Mouse (Mus musculus): ENCODE measurements around the gene Krtap13.

DNA sequence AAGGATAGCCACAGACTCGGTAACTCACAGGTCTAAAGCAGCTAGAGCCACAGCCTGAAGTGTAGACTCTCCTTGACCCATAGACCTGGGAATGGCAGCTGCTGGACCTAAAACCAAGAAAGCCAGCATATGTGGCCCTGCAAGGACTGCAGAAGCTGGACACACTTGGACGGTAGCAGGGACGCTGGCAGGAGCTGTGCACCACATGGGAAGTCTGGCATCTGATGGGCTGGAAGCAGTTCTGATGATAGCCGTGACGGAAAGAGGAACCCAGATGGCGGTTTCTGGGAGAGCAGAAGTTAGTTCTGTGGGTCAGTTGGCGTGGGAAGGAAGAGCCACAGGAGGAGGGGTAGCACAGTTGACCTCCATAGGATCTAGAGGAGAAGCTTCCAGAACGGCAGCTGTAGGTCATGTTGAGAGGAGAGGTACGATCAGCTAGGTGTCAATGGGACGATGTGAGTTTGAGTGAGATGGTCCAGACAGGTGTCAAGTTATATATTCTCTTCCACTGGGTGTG, 43.9 kb downstream of the Krtap13 start, which contains the start of gene 2310061N02Rik:
- TF ChIP-seq CTCF (IDR thresholded peaks at IDR 0.05) (no peak), EP300 (IDR thresholded peaks at IDR 0.05) (no peak)

Data from lung, postnatal 0 days (tissue).